Mouse (Mus musculus): ENCODE data around the gene Epha2.

DNA sequence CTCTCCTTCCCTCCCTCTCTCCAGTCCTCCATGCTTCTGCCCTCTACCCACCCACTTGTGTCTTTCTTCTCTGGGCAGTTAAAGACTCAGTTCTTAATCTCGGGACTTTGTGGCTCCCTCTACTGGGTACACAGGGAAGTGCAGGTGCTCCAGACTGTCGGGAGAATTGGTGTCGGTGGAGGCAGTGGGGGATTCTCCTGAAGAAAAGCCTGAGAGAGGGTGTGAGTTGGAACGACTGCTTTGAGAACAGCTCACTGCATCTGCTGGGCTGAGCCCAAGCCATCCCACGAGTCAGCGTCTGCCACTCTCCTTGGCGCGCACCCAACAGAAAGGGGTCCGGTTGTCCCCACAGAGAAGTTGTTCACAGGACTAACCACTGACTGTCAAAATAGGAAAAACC is 33.2 kb upstream of the Epha2 start:
- TF ChIP-seq CTCF (IDR thresholded peaks at IDR 0.05) (peak; percentile 92), EP300 (IDR thresholded peaks at IDR 0.05) (no peak)

Data from lung, postnatal 0 days (tissue).